Mouse (Mus musculus): ENCODE measurements around the gene Gm6176.
"Not testable (repeated sequence)": the region's sequence is repeated elsewhere in the genome, so short reads cannot be mapped to it uniquely, and the experiment has no call there.

Gene Gm6176

DNA sequence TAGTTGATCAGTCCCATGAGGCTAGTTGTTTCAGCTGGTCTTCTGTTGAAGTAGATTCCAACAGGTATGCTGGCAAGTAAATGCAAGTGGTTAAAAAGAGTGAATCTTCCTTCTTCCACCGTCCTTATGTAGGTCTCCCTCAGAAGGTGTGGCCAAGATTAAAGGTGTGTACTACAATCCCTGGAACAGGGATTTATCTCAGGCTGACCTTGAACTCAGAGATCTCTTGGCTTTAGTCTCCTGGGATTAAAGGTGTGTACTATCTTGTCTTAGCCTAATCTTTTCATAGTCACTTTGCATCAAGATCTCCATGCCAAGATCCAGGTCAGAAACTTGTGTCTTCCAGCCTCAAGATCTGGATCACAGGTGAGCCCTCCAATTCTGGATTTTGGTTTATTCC is at the start of gene Gm6176:
Gene Gm6176 (minus strand): TSS at position 101 of the 400 bp plus-strand sequence.
- not testable (repeated sequence) for DNase-seq (ENCODE audit: low spot score)

GRCm38 (mm10) chr7:22068757-22069156 is 12.7 kb upstream of the Gm6176 start, which contains the start of gene Vmn1r139:
Gene Vmn1r139, plus strand, starts transcription at chr7:22069057.
- not testable (repeated sequence) for DNase-seq (ENCODE audit: low spot score)

DNA sequence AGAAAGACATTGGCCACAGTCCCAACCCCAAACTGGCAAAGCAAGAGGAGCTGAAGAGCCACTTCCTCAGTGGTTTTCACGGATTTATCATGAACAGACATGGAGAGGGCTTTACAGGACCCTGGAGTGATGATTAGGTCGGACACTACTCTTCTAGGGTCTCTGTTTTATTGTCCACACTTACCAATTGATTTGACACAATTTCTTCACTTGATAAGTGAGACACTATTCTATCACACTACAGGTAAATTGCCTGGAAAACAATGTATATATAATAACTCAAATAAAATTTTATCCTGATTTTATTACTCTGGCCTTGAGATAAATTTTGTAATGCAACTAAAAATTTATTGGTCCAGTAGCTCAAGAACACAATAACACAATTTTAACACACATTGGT is 27.3 kb downstream of the Gm6176 start, which contains the start of gene Vmn1r138:
Gene Vmn1r138 (minus strand): TSS at position 101 of the 400 bp plus-strand sequence.
- not testable (repeated sequence) for DNase-seq (ENCODE audit: low spot score)
